Mouse (Mus musculus) mesoderm, embryonic 11.5 days (tissue): ENCODE results near the gene Lmln.
"Not testable (repeated sequence)": the region's sequence is repeated elsewhere in the genome, so short reads cannot be mapped to it uniquely, and the experiment has no call there.

ENCODE experiments used
- DNase-seq: peaks from one replicate; pipeline ENCODE4 v3.0.0-alpha.2; 2012; ENCODE audit warnings: low read depth, low spot score

Gene Lmln

DNA sequence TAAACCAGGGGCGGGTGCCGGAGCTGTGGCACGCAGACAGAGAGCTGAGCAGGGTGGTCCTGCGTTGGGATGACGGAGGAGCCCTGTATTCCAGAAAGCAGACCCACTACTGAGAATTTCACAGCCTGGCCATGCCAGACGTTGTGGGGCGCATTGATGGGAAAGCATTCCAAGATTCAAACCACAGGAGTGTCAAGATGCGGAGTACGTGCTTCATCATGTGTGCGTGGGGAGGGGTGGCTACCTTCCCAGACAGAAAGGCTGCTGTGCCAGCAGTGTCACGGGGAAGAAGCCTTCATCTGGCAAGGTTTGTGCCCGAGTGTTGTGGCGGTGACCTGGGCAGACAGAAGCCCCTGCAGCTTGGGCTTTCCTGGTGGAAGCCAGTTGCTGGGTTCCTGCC, 70.9 kb downstream of the Lmln start:
- DNase-seq: no peak

DNA sequence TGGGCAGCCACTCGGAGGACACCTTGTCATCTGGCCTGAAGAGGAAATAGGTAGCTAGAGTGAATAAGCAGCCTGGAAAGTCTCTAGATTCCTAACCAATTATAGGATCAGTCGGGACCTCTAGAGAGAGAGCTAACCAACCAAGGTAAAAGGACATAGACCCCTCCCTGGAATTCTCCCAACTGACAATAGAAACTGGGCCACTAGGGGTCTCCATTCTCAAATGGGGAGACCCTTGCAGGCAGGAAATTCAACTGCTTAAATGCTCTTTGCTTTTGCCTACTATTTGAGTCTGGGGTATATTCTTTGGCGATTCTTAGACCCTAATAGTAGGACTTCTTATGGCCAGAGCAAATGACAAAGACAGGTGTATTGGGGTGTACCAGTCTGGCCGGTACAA, 72.8 kb downstream of the Lmln start:
- DNase-seq: no peak

DNA sequence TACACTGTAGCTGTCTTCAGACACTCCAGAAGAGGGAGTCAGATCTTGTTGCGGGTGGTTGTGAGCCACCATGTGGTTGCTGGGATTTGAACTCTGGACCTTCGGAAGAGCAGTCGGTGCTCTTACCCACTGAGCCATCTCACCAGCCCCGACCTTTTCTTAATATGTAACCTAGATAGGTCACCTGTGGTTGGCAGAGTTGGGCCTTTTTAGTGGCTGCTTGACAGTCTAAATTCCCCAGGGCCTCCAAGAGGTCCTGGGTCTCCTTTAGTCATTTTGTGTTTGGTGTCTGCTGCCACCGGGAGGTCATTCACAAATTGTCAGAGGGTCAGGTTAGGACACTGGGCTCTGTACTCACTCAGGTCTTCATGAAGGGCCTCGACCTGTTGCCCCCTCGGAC, 76.7 kb downstream of the Lmln start:
- DNase-seq: not testable (repeated sequence)

- no peak for DNase-seq
Observed at GRCm38 (mm10) chr16:33141758-33142280, 79.5 kb downstream of the Lmln start.

DNA sequence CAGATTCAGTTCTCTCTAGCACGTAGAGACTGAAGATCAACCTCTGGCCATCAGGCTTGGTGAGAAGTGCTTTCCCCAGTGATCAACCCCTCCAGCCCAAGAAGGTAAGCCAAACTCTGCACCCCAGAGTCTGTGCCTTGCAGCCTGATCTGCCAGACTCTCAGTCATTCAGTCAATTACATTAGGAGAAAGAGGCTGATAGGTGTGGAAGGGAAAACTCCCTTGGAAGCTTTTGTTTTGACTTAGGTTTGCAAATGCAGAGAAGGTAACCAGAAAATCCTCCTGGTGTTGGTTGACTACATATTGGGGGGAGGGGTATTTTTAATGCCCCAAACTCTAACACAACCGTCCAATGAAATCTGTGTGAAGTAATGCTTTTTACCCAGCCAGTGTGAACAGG, 81.1 kb downstream of the Lmln start:
- no peak for DNase-seq

DNA sequence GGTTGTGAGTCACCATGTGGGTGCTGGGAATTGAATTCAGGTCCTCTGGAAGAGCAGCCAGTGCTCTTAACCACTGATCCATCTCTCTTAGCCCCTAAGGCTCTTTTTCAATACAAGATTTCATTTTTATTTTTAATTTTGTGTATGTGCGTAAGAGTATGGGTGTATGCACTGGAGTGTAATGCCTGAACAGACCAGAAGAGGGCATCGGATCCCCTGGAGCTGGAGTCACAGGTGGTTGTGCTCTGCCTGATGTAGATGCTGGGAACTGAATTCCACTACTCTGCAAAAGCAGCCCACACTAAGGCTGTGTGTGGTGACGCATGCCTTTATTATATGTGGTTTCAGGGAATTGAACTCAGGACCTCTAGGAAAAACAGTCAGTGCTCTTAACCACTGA, 83.9 kb downstream of the Lmln start:
- DNase-seq: no peak

GRCm38 (mm10) chr16:33148135-33148534, 85.8 kb downstream of the Lmln start:
- no peak for DNase-seq

GRCm38 (mm10) chr16:33150875-33151274, 88.6 kb downstream of the Lmln start:
- not testable (repeated sequence) for DNase-seq

DNA sequence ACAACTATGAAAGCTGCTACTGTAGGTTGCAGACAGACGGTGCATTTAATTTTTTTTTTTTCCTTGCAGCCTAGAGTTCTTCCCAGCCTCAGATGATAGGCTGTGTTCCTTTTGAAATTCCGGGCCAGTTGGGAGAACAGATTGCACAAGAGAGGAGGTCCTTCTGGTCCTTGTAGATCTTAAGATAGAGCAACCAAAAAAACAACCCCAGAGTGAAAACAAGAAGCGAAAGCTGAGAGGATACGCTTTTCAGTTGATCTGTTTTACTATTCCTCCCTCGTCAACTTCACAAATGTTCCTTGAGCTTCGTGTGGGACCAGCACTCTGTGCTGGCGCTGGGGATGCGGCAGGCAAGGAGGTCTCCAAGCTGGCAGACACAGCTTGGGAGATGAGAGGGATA, 89.2 kb downstream of the Lmln start:
- no peak for DNase-seq

GRCm38 (mm10) chr16:33154992-33155391, 92.7 kb downstream of the Lmln start:
- peak; percentile 34 for DNase-seq

DNA sequence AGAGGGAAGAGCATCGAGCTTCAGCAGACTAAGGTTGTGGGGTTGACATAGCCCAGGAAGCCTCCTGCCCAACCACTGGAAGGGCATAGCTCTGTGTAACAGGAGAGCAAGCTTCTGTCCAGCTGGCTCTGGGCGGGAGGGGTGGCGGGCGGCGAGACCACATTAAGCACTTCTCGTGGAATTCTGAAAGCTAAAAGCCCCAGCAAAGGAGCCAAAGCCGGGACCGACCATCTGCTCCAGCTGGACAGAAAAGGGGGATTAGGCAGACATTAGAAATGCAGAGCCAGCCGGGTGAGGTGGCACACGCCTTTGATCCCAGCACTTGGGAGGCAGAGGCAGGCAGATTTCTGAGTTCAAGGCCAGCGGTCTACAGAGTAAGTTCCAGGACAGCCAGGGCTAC, 95.7 kb downstream of the Lmln start:
- no peak for DNase-seq

DNA sequence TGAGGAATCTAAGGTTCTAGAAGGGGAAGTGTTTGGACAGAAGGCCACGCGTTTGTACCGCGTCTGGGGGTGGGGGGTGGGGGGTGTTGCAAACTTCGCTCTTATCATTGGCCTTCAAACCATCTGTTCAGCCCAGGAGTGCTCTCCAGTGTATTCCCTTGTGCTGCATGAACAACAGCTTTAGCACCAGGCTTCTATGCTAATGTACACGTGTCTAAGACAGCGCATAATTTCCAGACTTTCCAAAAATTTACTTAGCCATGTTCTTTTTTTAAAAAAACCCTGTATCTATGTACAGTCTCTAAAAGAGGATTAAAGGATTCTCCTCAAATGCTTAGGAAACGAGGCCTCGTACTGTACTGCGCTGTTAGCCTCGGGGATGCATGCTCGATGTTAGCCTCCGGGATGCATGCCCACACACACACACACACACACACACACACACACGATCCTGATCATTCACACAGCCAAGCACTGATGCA, 96.3 kb downstream of the Lmln start:
- no peak for DNase-seq

DNA sequence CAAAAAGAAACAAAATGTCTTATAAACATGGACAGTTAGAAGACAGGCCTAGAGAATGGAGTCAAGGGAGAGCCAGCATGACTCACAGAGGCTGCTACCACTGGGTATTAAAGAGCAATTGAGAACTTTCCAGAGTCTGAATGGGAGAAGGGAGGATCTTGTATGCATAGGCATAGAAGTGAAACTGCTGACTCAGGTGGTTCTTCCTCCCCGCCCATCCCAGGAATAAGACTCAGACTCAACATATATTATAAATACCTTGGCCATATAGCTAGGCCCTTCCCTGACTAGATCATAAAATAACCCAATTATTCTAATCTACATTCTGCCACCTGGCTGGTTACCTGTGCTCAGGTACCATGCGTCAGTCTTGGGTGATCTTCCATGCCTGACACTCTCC, 97.0 kb downstream of the Lmln start:
- DNase-seq: no peak

- DNase-seq: no peak
Observed at GRCm38 (mm10) chr16:33163330-33164090, 101.2 kb downstream of the Lmln start.

- DNase-seq: peak; percentile 61
Observed at GRCm38 (mm10) chr16:33166284-33166683, 104.0 kb downstream of the Lmln start.

DNA sequence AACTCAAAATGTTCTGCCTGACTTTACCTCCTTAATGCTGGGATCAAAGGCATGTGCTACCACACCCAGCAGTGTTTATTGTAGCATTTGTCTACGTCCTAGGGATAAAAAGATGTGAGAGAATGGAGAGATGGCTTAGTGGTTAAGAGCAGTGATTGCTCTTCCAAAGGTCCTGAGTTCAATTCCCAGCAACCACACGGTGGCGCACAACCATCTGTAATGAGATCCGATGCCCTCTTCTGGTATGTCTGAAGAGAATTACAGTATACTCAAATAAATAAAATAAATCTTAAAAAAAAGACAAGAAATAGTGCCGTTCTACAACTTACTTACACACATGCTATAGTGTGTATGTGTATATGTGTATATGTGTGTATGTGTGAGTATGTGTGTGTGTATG, 105.2 kb downstream of the Lmln start:
- DNase-seq: no peak

GRCm38 (mm10) chr16:33169471-33170034, 107.2 kb downstream of the Lmln start:
- no peak for DNase-seq

DNA sequence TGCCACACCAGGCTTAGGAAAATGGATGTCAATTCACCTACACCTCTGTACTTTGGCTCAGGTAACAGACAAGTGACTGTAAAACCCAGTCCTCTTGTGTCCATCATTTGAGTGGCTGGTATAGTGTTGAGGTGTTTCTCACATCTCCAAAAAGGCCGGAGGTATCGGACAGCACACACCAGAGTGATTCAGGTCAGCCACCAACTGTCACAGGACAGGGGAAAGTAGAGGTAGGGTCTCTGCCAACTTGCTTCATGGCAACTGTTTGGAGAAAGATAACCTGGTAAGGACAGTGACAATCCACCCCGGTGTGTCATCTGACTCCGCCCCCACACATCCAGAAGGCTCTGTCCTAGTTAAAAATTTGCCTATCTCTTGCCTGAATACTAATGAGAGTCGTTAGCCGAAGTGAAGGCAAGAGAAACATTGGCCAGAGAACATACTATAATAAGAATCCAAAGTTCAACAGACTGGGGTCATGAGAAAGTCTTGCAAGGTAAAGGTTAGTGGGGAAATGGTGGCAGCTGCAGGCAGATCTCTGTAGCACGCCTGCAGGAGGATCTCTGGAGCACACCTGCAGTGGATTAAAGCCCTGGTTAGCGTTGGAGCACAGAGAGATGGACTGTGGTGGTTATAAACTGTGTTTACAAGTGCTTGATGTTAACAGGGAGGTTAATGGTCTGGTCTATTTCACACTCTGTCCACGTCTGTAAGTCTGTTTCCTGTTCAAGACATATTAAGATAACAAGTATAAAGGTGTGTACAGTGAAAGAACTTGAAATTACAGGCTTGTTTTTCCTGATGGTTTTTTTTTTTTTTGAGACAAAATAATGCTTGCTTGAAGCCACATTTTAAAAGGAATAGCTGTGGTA, 108.6 kb downstream of the Lmln start:
- DNase-seq: no peak

DNA sequence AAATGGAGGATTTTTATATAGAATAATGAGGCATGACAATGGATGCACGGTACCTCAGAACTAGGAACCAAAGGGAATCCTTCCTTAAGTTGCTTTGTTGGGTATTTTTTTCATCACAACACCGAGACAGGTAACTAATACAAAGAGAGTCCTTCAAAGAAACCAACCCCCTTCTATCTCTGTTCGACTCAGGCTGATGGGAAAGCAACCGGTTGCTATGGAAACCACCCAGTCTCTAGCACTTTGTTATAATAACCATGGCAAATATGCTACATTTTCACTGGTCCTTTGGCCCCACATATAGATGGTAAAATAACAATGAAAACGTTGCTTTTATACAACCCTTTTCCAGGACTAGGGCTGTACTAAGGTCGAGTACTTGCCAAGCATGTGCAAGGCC, 109.5 kb downstream of the Lmln start:
- DNase-seq: no peak

DNA sequence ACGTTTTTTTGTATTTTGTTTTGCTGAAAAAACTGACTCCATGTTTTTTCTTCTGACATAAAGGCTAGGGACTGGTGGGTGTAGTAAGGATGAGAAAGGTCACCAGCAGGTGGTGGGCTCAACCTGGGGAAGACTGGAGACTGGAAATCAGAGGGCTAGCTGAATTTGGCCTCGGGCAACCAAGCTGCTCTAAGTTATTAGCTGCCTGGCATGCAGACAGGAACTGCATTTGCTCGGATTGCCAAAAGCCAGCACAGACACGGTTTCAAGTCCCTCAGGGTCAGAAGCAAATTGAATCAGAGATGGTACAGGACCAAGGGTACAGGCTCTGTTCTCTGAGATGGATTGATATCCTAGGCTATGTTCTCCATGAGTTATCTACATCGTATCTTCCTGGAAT, 110.8 kb downstream of the Lmln start:
- no peak for DNase-seq

DNA sequence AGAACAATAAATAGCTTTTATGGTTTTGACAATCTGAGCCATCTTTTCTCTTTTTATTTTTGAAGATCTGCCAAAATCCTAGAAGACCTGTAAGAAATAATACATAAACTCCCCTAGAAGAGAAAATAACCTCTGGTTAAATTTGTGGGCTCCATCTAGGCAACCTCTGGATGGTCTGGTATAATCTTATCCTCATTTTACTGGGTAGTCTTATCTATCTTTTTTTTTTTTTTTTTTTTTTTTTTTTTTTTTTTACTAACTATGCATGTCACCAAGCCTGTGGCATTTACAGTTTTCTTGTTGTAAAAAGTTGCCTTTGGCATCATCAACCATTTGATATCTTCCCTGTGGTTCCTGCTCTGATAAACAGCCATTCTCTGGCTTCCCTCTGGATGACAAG, 112.4 kb downstream of the Lmln start:
- no peak for DNase-seq

DNA sequence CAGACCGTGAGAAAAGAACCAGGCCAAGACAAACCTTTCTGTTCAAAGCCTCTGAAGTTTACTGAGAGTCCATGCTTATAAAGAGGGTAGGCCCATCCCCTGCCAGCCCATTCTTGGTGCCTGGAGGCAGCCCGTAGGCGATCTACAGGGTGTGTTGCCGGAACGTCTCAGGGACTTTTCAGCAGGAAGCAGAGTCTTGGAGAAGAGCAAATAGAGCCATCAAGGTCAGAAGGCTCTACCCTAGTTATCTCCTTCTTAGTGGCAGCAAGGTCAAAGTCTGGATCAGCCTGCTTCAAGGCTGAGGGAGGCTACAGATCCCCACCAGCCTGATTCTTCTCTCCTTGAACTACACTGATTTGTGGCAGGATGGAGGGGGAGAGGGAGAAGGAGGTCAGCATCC, 114.5 kb downstream of the Lmln start:
- not testable (repeated sequence) for DNase-seq
